Mouse (Mus musculus) stomach, embryonic 16.5 days (tissue): Measurements from ENCODE around the gene Cmtm4. TPM values are rescaled to one million over a fixed set of nuclear protein-coding genes. Genes with fewer than 3 reads are reported as not detected.

Experiments used
- ATAC-seq: fragments of 200-750 bp; cut with Nextera tagmentation; 2 replicates; pipeline ENCODE4 v1.8.0; 2017; ENCODE audit warnings: moderate number of reproducible peaks, moderate TSS enrichment; ENCODE audit not compliant: insufficient read depth, low FRiP score
- H3K27ac ChIP-seq: fragments of 300-500 bp; sonication (generic); 2 replicates; pipeline ENCODE4 v1.5.1; 2014; ENCODE audit warnings: low read length
- H3K27me3 ChIP-seq: fragments of 300-500 bp; sonication (generic); 2 replicates; pipeline ENCODE4 v1.6.1; 2014; ENCODE audit warnings: low read length, control low read depth, mixed read lengths; ENCODE audit not compliant: control insufficient read depth, insufficient read depth
- H3K36me3 ChIP-seq: fragments of 300-500 bp; sonication (generic); 2 replicates; pipeline ENCODE4 v1.6.1; 2014; ENCODE audit warnings: low read length; ENCODE audit not compliant: control insufficient read depth, insufficient read depth
- H3K4me1 ChIP-seq: fragments of 300-500 bp; sonication (generic); 2 replicates; pipeline ENCODE4 v1.6.1; 2014; ENCODE audit warnings: low read length, control low read depth, mixed read lengths; ENCODE audit not compliant: control insufficient read depth, insufficient read depth
- H3K4me2 ChIP-seq: fragments of 300-500 bp; sonication (generic); 2 replicates; pipeline ENCODE4 v1.6.1; 2014; ENCODE audit warnings: low read depth, low read length, mixed read lengths
- H3K4me3 ChIP-seq: fragments of 300-500 bp; sonication (generic); replicated peaks from 2 replicates; pipeline ENCODE4 v1.5.1; 2014; ENCODE audit warnings: mild to moderate bottlenecking, low read length
- H3K9ac ChIP-seq: fragments of 300-500 bp; sonication (generic); 2 replicates; pipeline ENCODE4 v1.6.1; 2014; ENCODE audit warnings: low read length
- H3K9me3 ChIP-seq: fragments of 300-500 bp; sonication (generic); replicated peaks from 2 replicates; pipeline ENCODE4 v1.6.1; 2016; ENCODE audit warnings: low read length, control low read depth; ENCODE audit not compliant: control insufficient read depth
- WGBS: fragments of 180-500 bp; shearing (Covaris S2); extraction: QIAGEN DNeasy Blood & Tissue Kit; methylation state at CpG from one replicate; pipeline ENCODE4 v1.1.7; 2014; 5-methylcytosine and 5-hydroxymethylcytosine counted together
- polyA plus RNA-seq: library from polyadenylated mRNA; unstranded; fragments of >200 nt; fragmentation: Nextera tagmentation; extraction: Ambion mirVana; gene quantifications from 2 replicates; pipeline ENCODE4 v1.2.1, GENCODE M21; 2015

The Cmtm4 gene
- polyA plus RNA-seq, 1 experiment from 2014 or later = 4.3 TPM

- Histone ChIP-seq H3K4me1 (peaks cover 44% of the 10 kb centered on the region), H3K4me3 (no peak overlapping the region), H3K36me3 (no peaks in the 10 kb centered on the region), H3K9me3 (no peaks in the 10 kb centered on the region), H3K27ac (peak overlapping the region; percentile 94), H3K27me3 (no peaks in the 10 kb centered on the region), H3K4me2 (0 out of 2 replicates have a peak overlapping the region, but pooled peaks have one; percentile 40), H3K9ac (no peak overlapping the region; the same call in 1 of the 2 replicates)
- WGBS = 52% methylated on average over 11 of the region's 11 CpGs
- ATAC-seq = no peak
Observed at GRCm38 (mm10) chr8:104374269-104374668, 21.3 kb downstream of the Cmtm4 start.

DNA sequence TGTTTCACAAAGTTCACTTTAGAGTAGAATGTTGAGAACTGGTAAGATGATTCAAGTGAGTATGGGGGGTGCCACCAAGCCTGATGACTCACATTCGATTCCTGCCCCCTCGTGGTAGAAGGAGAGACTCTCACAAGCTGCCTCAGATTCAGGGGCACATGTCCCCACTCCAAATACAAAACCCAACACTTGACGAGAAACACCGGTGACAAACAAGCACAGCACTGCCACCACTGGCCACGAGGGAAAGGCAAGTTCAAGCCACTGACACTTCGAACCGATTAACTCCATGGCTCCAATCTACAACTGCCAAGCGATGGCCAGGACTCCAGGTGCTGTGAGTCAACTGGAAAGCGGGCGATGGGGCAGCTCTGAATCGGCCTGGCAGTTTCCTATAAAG is 21.8 kb downstream of the Cmtm4 start:
- H3K4me1 ChIP-seq = peaks cover 44% of the 10 kb centered on the region
- no peaks in the 10 kb centered on the region for H3K36me3 ChIP-seq
- H3K27me3 ChIP-seq = no peaks in the 10 kb centered on the region
- 71% methylated on average over 11 of the region's 11 CpGs for WGBS
- 0 out of 2 replicates have a peak overlapping the region, but pooled peaks have one; percentile 40 for H3K4me2 ChIP-seq
- ATAC-seq = no peak
- H3K9ac ChIP-seq = peak overlapping the region; percentile 19; the same call in 1 of the 2 replicates
- H3K27ac ChIP-seq = peak overlapping the region; percentile 94
- H3K4me3 ChIP-seq = no peak overlapping the region
- no peaks in the 10 kb centered on the region for H3K9me3 ChIP-seq

DNA sequence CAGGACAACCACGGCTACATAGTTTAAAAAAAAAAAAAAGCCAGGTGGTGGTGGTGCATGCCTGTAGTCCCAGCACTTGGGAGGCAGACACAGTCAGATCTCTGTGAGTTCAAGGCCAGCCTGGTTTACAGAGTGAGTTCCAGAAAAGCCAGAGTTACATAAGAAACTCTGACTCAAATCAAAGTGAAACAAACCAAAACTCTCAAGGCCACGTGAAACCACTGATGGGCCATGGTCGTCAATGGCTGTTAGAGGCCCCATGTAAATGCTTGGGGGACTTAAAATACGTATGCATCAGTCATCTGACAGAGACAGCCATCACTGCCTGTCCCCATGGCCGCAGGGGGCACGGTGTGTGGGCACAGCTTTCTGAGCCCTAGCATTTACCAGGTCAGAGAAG is 24.5 kb downstream of the Cmtm4 start:
- Histone ChIP-seq H3K27ac (no peak overlapping the region), H3K4me2 (no peak overlapping the region), H3K9me3 (no peaks in the 10 kb centered on the region), H3K4me1 (peaks cover 35% of the 10 kb centered on the region), H3K36me3 (no peaks in the 10 kb centered on the region), H3K9ac (no peak overlapping the region), H3K27me3 (no peaks in the 10 kb centered on the region), H3K4me3 (no peak overlapping the region)
- ATAC-seq = no peak
- 84% methylated on average over 6 of the region's 6 CpGs for WGBS

GRCm38 (mm10) chr8:104370071-104370470 is 25.5 kb downstream of the Cmtm4 start:
- Histone ChIP-seq H3K36me3 (no peaks in the 10 kb centered on the region), H3K4me1 (peaks cover 24% of the 10 kb centered on the region), H3K27me3 (no peaks in the 10 kb centered on the region), H3K4me2 (no peak overlapping the region), H3K27ac (no peak overlapping the region), H3K4me3 (no peak overlapping the region), H3K9me3 (no peaks in the 10 kb centered on the region), H3K9ac (no peak overlapping the region)
- WGBS = 49% methylated on average over 6 of the region's 6 CpGs
- no peak for ATAC-seq

- Histone ChIP-seq H3K4me2 (no peak overlapping the region), H3K4me3 (no peak overlapping the region), H3K36me3 (no peaks in the 10 kb centered on the region), H3K27me3 (no peaks in the 10 kb centered on the region), H3K9ac (no peak overlapping the region), H3K4me1 (peaks cover 20% of the 10 kb centered on the region), H3K27ac (no peak overlapping the region), H3K9me3 (no peaks in the 10 kb centered on the region)
- WGBS = 69% methylated on average over 12 of the region's 12 CpGs
- no peak for ATAC-seq
Observed at GRCm38 (mm10) chr8:104369591-104369990, 26.0 kb downstream of the Cmtm4 start.

- Histone ChIP-seq H3K9ac (no peak overlapping the region), H3K9me3 (no peaks in the 10 kb centered on the region), H3K27ac (no peak overlapping the region), H3K4me3 (no peak overlapping the region), H3K36me3 (no peaks in the 10 kb centered on the region), H3K4me2 (no peak overlapping the region), H3K27me3 (no peaks in the 10 kb centered on the region), H3K4me1 (peaks cover 10% of the 10 kb centered on the region)
- ATAC-seq = no peak
- 47% methylated on average over 5 of the region's 5 CpGs for WGBS
Observed at GRCm38 (mm10) chr8:104367398-104367797, 28.2 kb downstream of the Cmtm4 start.

- 85% methylated on average over 9 of the region's 9 CpGs for WGBS
- Histone ChIP-seq H3K4me2 (no peak overlapping the region), H3K4me3 (no peak overlapping the region), H3K4me1 (peaks cover 10% of the 10 kb centered on the region), H3K27me3 (no peaks in the 10 kb centered on the region), H3K9ac (no peak overlapping the region), H3K9me3 (no peaks in the 10 kb centered on the region), H3K36me3 (no peaks in the 10 kb centered on the region), H3K27ac (peak overlapping the region; percentile 42; the same call in 1 of the 2 replicates)
- ATAC-seq = peak; percentile 75
Observed at GRCm38 (mm10) chr8:104365695-104366094, 29.9 kb downstream of the Cmtm4 start.

GRCm38 (mm10) chr8:104359778-104360456 is 35.7 kb downstream of the Cmtm4 start:
- no peak for ATAC-seq
- Histone ChIP-seq H3K27ac (no peak overlapping the region), H3K9me3 (no peaks in the 10 kb centered on the region), H3K4me1 (no peaks in the 10 kb centered on the region), H3K4me2 (no peak overlapping the region), H3K4me3 (no peak overlapping the region), H3K9ac (peak overlapping the region; percentile 11; the same call in 1 of the 2 replicates), H3K36me3 (no peaks in the 10 kb centered on the region), H3K27me3 (no peaks in the 10 kb centered on the region)
- 73% methylated on average over 15 of the region's 15 CpGs for WGBS

DNA sequence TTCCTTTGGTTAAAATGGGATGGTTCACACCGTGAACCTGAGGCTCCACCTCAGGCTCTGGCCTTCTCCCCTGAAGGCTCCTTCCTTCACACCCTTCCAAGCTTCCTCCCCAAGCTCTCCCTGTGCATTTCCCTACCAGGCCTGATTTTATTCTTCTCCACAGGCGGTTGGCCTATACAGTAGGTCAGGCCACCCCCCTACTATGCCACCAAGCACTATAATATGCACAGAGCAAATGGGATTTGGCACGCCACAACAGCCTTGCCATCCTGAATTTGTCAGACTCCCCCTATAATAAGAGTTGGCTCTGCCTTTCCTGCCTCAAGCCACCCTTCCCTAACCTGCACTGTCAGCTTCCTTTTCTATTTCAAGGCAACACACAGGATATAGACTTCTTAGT is 37.0 kb downstream of the Cmtm4 start:
- no peak for ATAC-seq
- Histone ChIP-seq H3K27ac (no peak overlapping the region), H3K36me3 (no peaks in the 10 kb centered on the region), H3K4me1 (no peaks in the 10 kb centered on the region), H3K9me3 (no peaks in the 10 kb centered on the region), H3K4me3 (no peak overlapping the region), H3K27me3 (no peaks in the 10 kb centered on the region), H3K4me2 (no peak overlapping the region), H3K9ac (no peak overlapping the region)
- 83% methylated on average over 3 of the region's 3 CpGs for WGBS
